Mouse (Mus musculus) thymus, postnatal 0 days (tissue): Measurements from ENCODE around the gene Gpr21. TPM values are rescaled to one million over a fixed set of nuclear protein-coding genes. Genes with fewer than 3 reads are reported as not detected.

Experiments
- DNase-seq: peaks from one replicate; pipeline ENCODE4 v3.0.0-alpha.2; 2015; ENCODE audit warnings: low spot score
- polyA plus RNA-seq: library from polyadenylated mRNA; unstranded; fragments of >200 nt; fragmentation: Nextera tagmentation; extraction: Ambion mirVana; gene quantifications from 2 replicates; pipeline ENCODE4 v1.2.1, GENCODE M21; 2015

The Gpr21 gene
- polyA plus RNA-seq, 1 experiment from 2014 or later = 0.29 TPM

DNA sequence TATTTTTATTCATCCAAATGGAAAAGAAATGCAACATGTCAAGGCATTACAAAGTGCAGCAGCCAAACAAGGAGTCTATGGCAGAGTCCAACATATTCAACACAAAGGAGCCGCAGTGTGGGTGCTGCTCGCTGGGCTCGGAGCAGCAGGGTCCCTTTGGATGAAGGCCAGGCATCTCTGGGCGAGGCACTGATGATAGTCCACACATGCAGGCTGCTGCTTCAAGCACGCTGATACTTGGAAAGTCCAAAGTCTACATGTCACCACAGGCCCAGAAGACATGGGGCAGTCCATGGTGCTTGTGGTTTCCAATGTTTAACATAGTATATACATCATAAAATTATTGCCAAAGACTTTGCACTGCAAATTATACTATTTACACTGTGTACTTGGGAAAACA is 53.8 kb downstream of the Gpr21 start:
- DNase-seq = no peak

Other genes starting within 250 kb of the Gpr21 start
- not detected in 2 replicates for gene Olfr368, start 189.8 kb upstream of the Gpr21 start, polyA plus RNA-seq
- 58.0 and 59.3 TPM in 2 replicates for gene Pdcl, start 157.0 kb upstream of the Gpr21 start, polyA plus RNA-seq
- gene Rc3h2, start 93.4 kb upstream of the Gpr21 start, polyA plus RNA-seq = 8.9 and 12.4 TPM in 2 replicates
- gene Zbtb26, start 73.2 kb upstream of the Gpr21 start, polyA plus RNA-seq = 3.6 and 4.7 TPM in 2 replicates
- gene Zbtb6, start 73.2 kb upstream of the Gpr21 start, polyA plus RNA-seq = 5.1 and 5.8 TPM in 2 replicates
- gene Rabgap1, start 73.1 kb upstream of the Gpr21 start, polyA plus RNA-seq = 19.8 and 25.7 TPM in 2 replicates
- gene Strbp, start 187.5 kb downstream of the Gpr21 start, polyA plus RNA-seq = 63.3 and 70.5 TPM in 2 replicates